Mouse (Mus musculus) liver, embryonic 14.5 days (tissue): ENCODE results near the gene Mapk7. TPM values are rescaled to one million over a fixed set of nuclear protein-coding genes. Genes with fewer than 3 reads are reported as not detected.

Experiments
- ATAC-seq: fragments of 200-750 bp; cut with Nextera tagmentation; 2 replicates; pipeline ENCODE4 v1.8.0; 2017; ENCODE audit warnings: moderate number of reproducible peaks, mild to moderate bottlenecking, moderate library complexity; ENCODE audit not compliant: insufficient read depth
- DNase-seq, 3 experiments: peaks; one replicate each; pipeline ENCODE4 v3.0.0-alpha.2; 2012 to 2013; ENCODE audit warnings: low read depth in 3 of 3, low spot score in 3 of 3
- H3K27ac ChIP-seq: fragments of 300-500 bp; sonication (generic); 2 replicates; pipeline ENCODE4 v1.5.1; 2014; ENCODE audit warnings: moderate library complexity, mild to moderate bottlenecking, control low read depth, inconsistent platforms
- H3K27me3 ChIP-seq: fragments of 300-500 bp; sonication (generic); 2 replicates; pipeline ENCODE4 v1.6.1; 2014; ENCODE audit warnings: mild to moderate bottlenecking, low read length, moderate library complexity; ENCODE audit not compliant: control insufficient read depth, insufficient read depth
- H3K36me3 ChIP-seq: fragments of 300-500 bp; sonication (generic); replicated peaks from 2 replicates; pipeline ENCODE4 v1.6.1; 2014; ENCODE audit warnings: low read depth; ENCODE audit not compliant: control insufficient read depth, insufficient read depth
- H3K4me1 ChIP-seq, 2 experiments: fragments of 200-500 bp in 1 of 2; fragments of 300-500 bp in 1 of 2; sonication (generic) in 1 of 2; replicated peaks; 2 replicates each; pipeline ENCODE4 v1.6.1; 2012 to 2014; ENCODE audit warnings: antibody characterized with exemption in 1 of 2, inconsistent platforms in 1 of 2, low read length in 1 of 2; ENCODE audit not compliant: control insufficient read depth in 2 of 2, insufficient read depth in 2 of 2
- H3K4me2 ChIP-seq: fragments of 300-500 bp; sonication (generic); 2 replicates; pipeline ENCODE4 v1.6.1; 2014; ENCODE audit warnings: low read depth, mild to moderate bottlenecking, control low read depth, moderate library complexity
- H3K4me3 ChIP-seq, 2 experiments: fragments of 200-500 bp in 1 of 2; fragments of 300-500 bp in 1 of 2; sonication (generic) in 1 of 2; 2 replicates each; pipeline ENCODE4 v1.5.1; 2012 to 2014; ENCODE audit warnings: low read depth in 2 of 2, low read length in 2 of 2, mild to moderate bottlenecking in 2 of 2, control low read depth in 1 of 2, inconsistent platforms in 1 of 2, moderate library complexity in 1 of 2; ENCODE audit not compliant: insufficient read depth in 1 of 2
- H3K9ac ChIP-seq: fragments of 300-500 bp; sonication (generic); replicated peaks from 2 replicates; pipeline ENCODE4 v1.6.1; 2014; ENCODE audit warnings: mild to moderate bottlenecking, control low read depth, moderate library complexity
- H3K9me3 ChIP-seq: fragments of 300-500 bp; sonication (generic); 2 replicates; pipeline ENCODE4 v1.6.1; 2016; ENCODE audit warnings: low read length, mixed read lengths; ENCODE audit not compliant: control insufficient read depth
- CTCF ChIP-seq: IDR thresholded peaks from 2 replicates; pipeline ENCODE4 v1.5.1; 2016; ENCODE audit warnings: antibody characterized with exemption, low read depth, control low read depth
- EP300 ChIP-seq: IDR thresholded peaks from 2 replicates; pipeline ENCODE4 v1.6.1; 2016; ENCODE audit warnings: antibody characterized with exemption, low read depth
- WGBS: fragments of 180-500 bp; shearing (Covaris S2); extraction: QIAGEN DNeasy Blood & Tissue Kit; methylation state at CpG from one replicate; pipeline ENCODE4 v1.1.7; 2014; ENCODE audit not compliant: insufficient replicate concordance; 5-methylcytosine and 5-hydroxymethylcytosine counted together
- polyA plus RNA-seq, 2 experiments: library from polyadenylated mRNA; depleted of rRNA in 1 of 2; stranded (reverse) in 1 of 2; unstranded in 1 of 2; fragments of >200 nt; fragmentation: Nextera tagmentation in 1 of 2; extraction: Ambion mirVana in 1 of 2; gene quantifications; 2 replicates each; pipeline versions ENCODE4 v1.2.1 to v1.2.3; 2012 to 2014

The Mapk7 gene
- polyA plus RNA-seq, 2 experiments, result 4.8 to 6.4 TPM

- Histone ChIP-seq H3K4me1 (peaks cover 4 to 5% of the 10 kb centered on the region in 2 experiments; a peak in 3 of 4 replicates), H3K4me3 (no peak overlapping the region)
Observed at GRCm38 (mm10) chr11:61503933-61504332, 9.7 kb upstream of the Mapk7 start.

GRCm38 (mm10) chr11:61498736-61499504, 4.7 kb upstream of the Mapk7 start:
- ATAC-seq, result no peak
- TF ChIP-seq EP300 (no peak), CTCF (no peak)
- Histone ChIP-seq H3K4me3 (no peak overlapping the region), H3K27ac (no peak overlapping the region), H3K4me1 (peaks cover 0 to 6% of the 10 kb centered on the region in 2 experiments; a peak in 3 of 4 replicates), H3K9ac (no peak overlapping the region), H3K9me3 (no peaks in the 10 kb centered on the region), H3K4me2 (no peak overlapping the region), H3K36me3 (no peaks in the 10 kb centered on the region), H3K27me3 (no peaks in the 10 kb centered on the region)
- 32% methylated on average over 6 of the region's 6 CpGs for WGBS
- DNase-seq, result peak in 1 of 3 experiments; percentile 22

More at GRCm38 (mm10) chr11:61503933-61504332, 9.7 kb upstream of the Mapk7 start:
- 67% methylated on average over 8 of the region's 8 CpGs for WGBS
- Histone ChIP-seq H3K4me2 (no peak overlapping the region), H3K27ac (no peak overlapping the region), H3K9me3 (no peaks in the 10 kb centered on the region), H3K9ac (no peak overlapping the region), H3K36me3 (no peaks in the 10 kb centered on the region), H3K27me3 (no peaks in the 10 kb centered on the region)
- ATAC-seq (no peak), DNase-seq (no peak)
- TF ChIP-seq EP300 (no peak), CTCF (no peak)

- no peaks in the 10 kb centered on the region for H3K27me3 ChIP-seq
- no peak overlapping the region for H3K4me3 ChIP-seq
- H3K4me1 ChIP-seq, result peaks cover 0 to 12% of the 10 kb centered on the region in 2 experiments; a peak in 3 of 4 replicates
- H3K27ac ChIP-seq, result no peak overlapping the region
- no peaks in the 10 kb centered on the region for H3K36me3 ChIP-seq
- H3K9ac ChIP-seq, result no peak overlapping the region
- DNase-seq (no peak), ATAC-seq (no peak)
- WGBS, result 14% methylated on average over 1 of the region's 1 CpGs
- H3K4me2 ChIP-seq, result no peak overlapping the region
- TF ChIP-seq CTCF, result no peak
- TF ChIP-seq EP300, result no peak
- H3K9me3 ChIP-seq, result no peaks in the 10 kb centered on the region
Observed at GRCm38 (mm10) chr11:61497490-61497889, 3.3 kb upstream of the Mapk7 start.

GRCm38 (mm10) chr11:61495528-61495927, 1.3 kb upstream of the Mapk7 start:
- 65% methylated on average over 2 of the region's 2 CpGs for WGBS
- Histone ChIP-seq H3K4me2 (no peak overlapping the region), H3K9me3 (no peaks in the 10 kb centered on the region), H3K4me1 (peaks cover 0 to 12% of the 10 kb centered on the region in 2 experiments; a peak in 3 of 4 replicates), H3K27me3 (no peaks in the 10 kb centered on the region), H3K27ac (no peak overlapping the region), H3K9ac (no peak overlapping the region), H3K4me3 (no peak overlapping the region), H3K36me3 (no peaks in the 10 kb centered on the region)
- no peak for DNase-seq
- no peak for ATAC-seq
- TF ChIP-seq CTCF (no peak), EP300 (no peak)

- ATAC-seq, result peak; percentile 69
- peak overlapping the region; percentile 94 for H3K4me2 ChIP-seq
- no peak for TF ChIP-seq EP300
- TF ChIP-seq CTCF, result no peak
- H3K9me3 ChIP-seq, result no peaks in the 10 kb centered on the region
- peak overlapping the region; percentile 74 to 84 for H3K4me3 ChIP-seq
- peaks cover 0 to 12% of the 10 kb centered on the region in 2 experiments; a peak in 3 of 4 replicates for H3K4me1 ChIP-seq
- no peaks in the 10 kb centered on the region for H3K27me3 ChIP-seq
- H3K36me3 ChIP-seq, result no peaks in the 10 kb centered on the region
- WGBS, result 2% methylated on average over 48 of the region's 50 CpGs
- peak overlapping the region; percentile 75 for H3K9ac ChIP-seq
- H3K27ac ChIP-seq, result no peak overlapping the region
- DNase-seq, result no peak
Observed at GRCm38 (mm10) chr11:61493525-61494128, 579 bp downstream of the Mapk7 start.
